Mouse (Mus musculus) hindbrain, embryonic 13.5 days (tissue): Measurements from ENCODE around the gene Depdc5. TPM values are rescaled to one million over a fixed set of nuclear protein-coding genes. Genes with fewer than 3 reads are reported as not detected.

Experiments used
- ATAC-seq: fragments of 200-750 bp; cut with Nextera tagmentation; 2 replicates; pipeline ENCODE4 v1.8.0; 2017; ENCODE audit warnings: moderate TSS enrichment; ENCODE audit not compliant: low FRiP score
- H3K27ac ChIP-seq: fragments of 300-500 bp; sonication (generic); 2 replicates; pipeline ENCODE4 v1.5.1; 2015; ENCODE audit warnings: inconsistent platforms, mild to moderate bottlenecking, moderate library complexity
- H3K27me3 ChIP-seq: fragments of 300-500 bp; sonication (generic); 2 replicates; pipeline ENCODE4 v1.6.1; 2015; ENCODE audit warnings: mild to moderate bottlenecking, inconsistent platforms
- H3K36me3 ChIP-seq: fragments of 300-500 bp; sonication (generic); 2 replicates; pipeline ENCODE4 v1.6.1; 2015; ENCODE audit warnings: mild to moderate bottlenecking, inconsistent platforms
- H3K4me1 ChIP-seq: fragments of 300-500 bp; sonication (generic); replicated peaks from 2 replicates; pipeline ENCODE4 v1.6.1; 2015; ENCODE audit warnings: inconsistent platforms
- H3K4me2 ChIP-seq: fragments of 300-500 bp; sonication (generic); 2 replicates; pipeline ENCODE4 v1.6.1; 2015; ENCODE audit warnings: inconsistent platforms, mild to moderate bottlenecking, moderate library complexity
- H3K4me3 ChIP-seq: fragments of 300-500 bp; sonication (generic); 2 replicates; pipeline ENCODE4 v1.5.1; 2015; ENCODE audit warnings: mild to moderate bottlenecking, inconsistent platforms
- H3K9ac ChIP-seq: fragments of 300-500 bp; sonication (generic); 2 replicates; pipeline ENCODE4 v1.6.1; 2015; ENCODE audit warnings: mild to moderate bottlenecking, inconsistent platforms
- H3K9me3 ChIP-seq: fragments of 300-500 bp; sonication (generic); 2 replicates; pipeline ENCODE4 v1.6.1; 2016; ENCODE audit warnings: inconsistent platforms
- WGBS: fragments of 180-500 bp; shearing (Covaris S2); methylation state at CpG from one replicate; pipeline ENCODE4 v1.1.7; 2015; 5-methylcytosine and 5-hydroxymethylcytosine counted together
- polyA plus RNA-seq: library from polyadenylated mRNA; unstranded; fragments of >200 nt; fragmentation: Nextera tagmentation; extraction: Ambion mirVana; gene quantifications from 2 replicates; pipeline ENCODE4 v1.2.1, GENCODE M21; 2015

Depdc5 gene
- polyA plus RNA-seq, 1 experiment from 2014 or later: 28.6 TPM

DNA sequence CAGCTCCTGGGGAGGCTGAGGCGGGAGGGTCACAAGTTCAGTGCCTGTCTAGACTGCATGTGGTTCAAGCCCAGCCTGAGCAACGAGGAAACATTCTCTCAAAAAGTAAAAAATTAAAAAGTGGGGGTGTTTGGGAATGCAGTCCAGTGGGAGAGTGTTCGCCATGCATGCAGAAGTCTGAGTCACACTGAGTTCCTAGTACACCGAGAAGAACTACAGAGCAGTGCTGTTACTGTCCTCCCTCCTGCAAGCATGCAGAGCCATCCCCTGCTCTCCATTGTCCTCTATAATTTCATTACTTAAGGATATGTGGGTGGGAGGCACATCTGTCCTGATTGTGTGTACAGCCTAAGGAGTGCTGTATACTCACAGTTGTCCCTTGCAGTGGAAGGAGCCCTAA, 59.4 kb downstream of the Depdc5 start:
- H3K4me3 ChIP-seq: no peak overlapping the region
- 92% methylated on average over 4 of the region's 4 CpGs for WGBS
- H3K9me3 ChIP-seq: no peaks in the 10 kb centered on the region
- no peaks in the 10 kb centered on the region for H3K27me3 ChIP-seq
- no peaks in the 10 kb centered on the region for H3K4me1 ChIP-seq
- H3K27ac ChIP-seq: no peak overlapping the region
- H3K36me3 ChIP-seq: peaks cover 77% of the 10 kb centered on the region
- H3K4me2 ChIP-seq: no peak overlapping the region
- ATAC-seq: no peak
- no peak overlapping the region for H3K9ac ChIP-seq

DNA sequence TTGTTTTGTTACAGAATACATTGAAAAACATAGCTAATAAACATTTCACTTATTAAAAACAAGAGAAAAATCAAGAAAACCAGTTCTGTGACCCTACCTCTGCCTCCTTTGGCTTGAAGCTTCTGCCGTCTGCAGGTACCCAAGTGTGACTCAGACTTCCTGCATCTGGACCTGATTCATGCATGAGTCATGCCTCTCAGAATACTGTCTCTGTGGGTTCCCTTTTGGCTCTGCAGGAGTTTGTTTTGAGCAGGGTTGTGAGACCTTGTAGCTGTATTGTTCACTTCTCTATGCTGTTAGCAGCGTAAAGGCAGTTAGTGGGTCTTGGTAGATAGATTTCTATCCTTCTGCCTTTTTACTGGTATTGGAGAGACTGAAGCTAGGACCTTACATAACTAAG, 67.3 kb downstream of the Depdc5 start:
- WGBS: 75% methylated on average over 2 of the region's 2 CpGs
- Histone ChIP-seq H3K9me3 (no peaks in the 10 kb centered on the region), H3K4me2 (no peak overlapping the region), H3K9ac (no peak overlapping the region), H3K4me3 (no peak overlapping the region), H3K36me3 (peaks cover 76% of the 10 kb centered on the region), H3K27ac (no peak overlapping the region), H3K4me1 (no peaks in the 10 kb centered on the region), H3K27me3 (no peaks in the 10 kb centered on the region)
- no peak for ATAC-seq

DNA sequence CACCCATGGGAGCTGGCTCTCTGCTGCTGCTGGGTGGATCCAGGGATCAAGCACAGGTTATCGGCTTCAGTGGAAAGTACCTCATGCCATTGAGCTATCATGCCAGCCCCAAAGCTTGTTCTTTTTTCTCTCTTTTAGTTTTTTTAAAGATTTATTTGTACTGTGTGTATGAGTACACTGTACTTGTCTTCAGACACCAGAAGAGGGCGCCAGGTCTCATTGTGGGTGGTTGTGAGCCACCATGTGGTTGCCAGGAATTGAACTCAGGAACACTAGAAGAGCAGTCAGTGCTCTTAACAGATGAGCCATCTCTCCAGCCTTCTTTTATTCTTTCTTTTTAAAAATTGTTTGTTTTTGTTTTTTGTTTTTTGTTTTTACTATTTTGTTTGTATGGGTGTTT, 71.2 kb downstream of the Depdc5 start:
- H3K36me3 ChIP-seq: peaks cover 74% of the 10 kb centered on the region
- no peak for ATAC-seq
- WGBS: 58% methylated on average over 2 of the region's 2 CpGs

DNA sequence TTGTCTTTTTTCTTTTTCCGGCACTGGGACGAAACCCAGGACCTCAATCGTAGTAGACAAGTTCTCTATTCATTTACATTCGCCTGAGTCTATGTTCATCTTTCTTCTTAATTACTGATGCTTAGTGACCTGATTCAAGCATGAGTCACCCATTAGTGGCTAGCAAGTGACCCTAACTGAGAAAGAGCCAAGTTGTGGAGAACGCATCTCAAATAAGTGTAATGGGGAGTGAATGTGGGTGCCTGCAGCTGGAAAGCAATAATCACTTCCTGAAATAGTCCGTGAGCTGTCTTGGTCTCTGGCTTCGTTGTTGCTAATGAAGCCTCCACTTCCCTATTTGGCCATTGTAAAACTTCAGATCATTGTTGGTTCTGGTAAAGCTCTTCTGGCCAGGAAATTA, 77.1 kb downstream of the Depdc5 start:
- no peak overlapping the region for H3K4me3 ChIP-seq
- no peaks in the 10 kb centered on the region for H3K9me3 ChIP-seq
- no peaks in the 10 kb centered on the region for H3K4me1 ChIP-seq
- no peak overlapping the region for H3K27ac ChIP-seq
- H3K9ac ChIP-seq: no peak overlapping the region
- 95% methylated on average over 7 of the region's 7 CpGs for WGBS
- no peaks in the 10 kb centered on the region for H3K27me3 ChIP-seq
- H3K36me3 ChIP-seq: peaks cover 91% of the 10 kb centered on the region
- ATAC-seq: no peak
- H3K4me2 ChIP-seq: no peak overlapping the region

More for the DNA sequence above, 71.2 kb downstream of the Depdc5 start:
- Histone ChIP-seq H3K4me1 (no peaks in the 10 kb centered on the region), H3K4me2 (no peak overlapping the region), H3K27me3 (no peaks in the 10 kb centered on the region), H3K27ac (no peak overlapping the region), H3K9ac (no peak overlapping the region), H3K4me3 (no peak overlapping the region), H3K9me3 (no peaks in the 10 kb centered on the region)

DNA sequence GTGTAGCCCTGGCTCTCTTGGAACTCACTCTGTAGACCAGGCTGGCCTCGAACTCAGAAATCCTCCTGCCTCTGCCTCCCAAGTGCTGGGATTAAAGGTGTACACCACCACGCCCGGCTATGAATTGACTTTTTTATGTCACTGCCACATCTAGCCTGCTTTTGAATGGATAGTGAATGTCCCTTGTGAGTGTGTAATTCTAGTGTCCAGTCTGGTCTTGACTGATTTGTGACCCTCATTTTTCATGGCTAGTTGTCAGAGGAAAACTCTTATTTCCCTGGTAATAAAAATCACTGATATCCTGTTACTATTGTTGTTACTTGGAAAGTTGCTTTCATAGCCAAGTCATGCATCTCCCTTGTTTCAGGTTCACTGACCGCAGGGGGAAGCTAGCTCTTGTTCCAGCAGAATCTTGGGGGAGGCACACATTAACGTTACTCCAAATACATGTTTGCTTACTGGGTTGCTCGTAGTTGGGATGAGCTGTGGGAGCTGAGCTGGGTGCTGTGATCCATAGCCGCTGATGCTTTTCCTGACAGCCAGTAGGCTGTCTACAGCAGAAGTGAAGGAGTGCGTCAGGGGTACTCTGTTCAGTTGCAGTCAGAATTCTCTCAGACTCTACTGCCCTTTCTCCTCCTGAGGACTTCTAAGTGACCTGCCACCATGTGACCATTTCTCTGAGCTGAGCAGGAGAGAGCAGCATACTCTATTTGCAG, 77.9 kb downstream of the Depdc5 start:
- Histone ChIP-seq H3K4me2 (no peak overlapping the region), H3K27ac (no peak overlapping the region), H3K9me3 (no peaks in the 10 kb centered on the region), H3K27me3 (no peaks in the 10 kb centered on the region), H3K9ac (no peak overlapping the region), H3K4me1 (no peaks in the 10 kb centered on the region), H3K4me3 (no peak overlapping the region), H3K36me3 (peaks cover 90% of the 10 kb centered on the region)
- no peak for ATAC-seq
- 92% methylated on average over 8 of the region's 8 CpGs for WGBS

DNA sequence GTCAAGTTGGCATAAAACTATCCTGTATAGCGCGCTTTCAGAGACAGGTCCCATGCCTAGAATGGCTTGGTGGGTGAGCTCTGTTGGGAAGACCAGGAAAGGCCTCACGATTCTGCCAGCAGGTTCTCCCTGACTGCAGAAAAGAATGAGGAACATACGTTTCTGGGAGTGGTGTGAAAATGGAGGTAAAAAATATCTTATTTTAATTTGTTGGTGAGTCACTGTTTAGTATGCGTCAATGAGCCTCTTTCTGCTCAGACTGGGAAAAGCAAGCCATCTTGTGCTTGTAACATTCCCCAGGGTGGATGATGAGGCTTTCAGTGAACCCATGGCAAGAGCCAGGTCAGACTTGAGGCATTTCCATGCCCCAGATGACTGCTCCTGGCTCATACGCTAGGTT, 86.6 kb downstream of the Depdc5 start:
- H3K36me3 ChIP-seq: peaks cover 67% of the 10 kb centered on the region
- 96% methylated on average over 6 of the region's 6 CpGs for WGBS

DNA sequence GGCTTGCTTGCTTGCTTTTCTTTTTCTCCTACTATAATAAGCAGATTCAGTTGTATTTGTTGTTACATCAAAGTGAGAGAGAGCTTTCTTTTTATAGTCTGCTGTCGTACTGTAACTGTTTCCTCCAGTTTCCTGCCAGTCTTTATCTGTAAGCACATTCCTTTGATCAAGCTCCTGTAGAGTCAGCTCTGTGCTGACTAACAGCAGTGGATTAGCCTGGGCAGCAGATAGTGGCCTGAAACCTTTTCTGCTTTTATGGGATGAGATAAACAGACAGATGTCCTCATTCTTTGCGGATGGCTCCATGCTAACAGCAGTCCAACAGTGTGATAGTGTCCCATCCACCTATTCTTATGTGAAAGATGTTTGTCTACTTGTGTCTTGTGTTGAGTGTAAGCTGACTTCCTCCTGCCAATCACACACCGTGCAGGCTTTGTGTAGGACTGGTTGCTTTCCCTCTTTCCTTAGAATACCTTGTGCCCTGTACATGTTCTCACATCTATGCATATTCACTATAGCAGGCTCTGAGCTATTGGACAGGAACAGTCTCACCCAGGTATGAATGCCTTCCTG, 87.3 kb downstream of the Depdc5 start:
- no peaks in the 10 kb centered on the region for H3K27me3 ChIP-seq
- H3K36me3 ChIP-seq: peaks cover 64% of the 10 kb centered on the region
- H3K27ac ChIP-seq: no peak overlapping the region
- no peaks in the 10 kb centered on the region for H3K4me1 ChIP-seq
- H3K9ac ChIP-seq: no peak overlapping the region
- WGBS: 96% methylated on average over 3 of the region's 3 CpGs
- H3K4me2 ChIP-seq: no peak overlapping the region
- ATAC-seq: no peak
- no peak overlapping the region for H3K4me3 ChIP-seq
- H3K9me3 ChIP-seq: no peaks in the 10 kb centered on the region

More for the DNA sequence above, 86.6 kb downstream of the Depdc5 start:
- Histone ChIP-seq H3K27ac (no peak overlapping the region), H3K9me3 (no peaks in the 10 kb centered on the region), H3K4me3 (no peak overlapping the region), H3K4me2 (no peak overlapping the region), H3K9ac (no peak overlapping the region), H3K4me1 (no peaks in the 10 kb centered on the region), H3K27me3 (no peaks in the 10 kb centered on the region)
- ATAC-seq: no peak

DNA sequence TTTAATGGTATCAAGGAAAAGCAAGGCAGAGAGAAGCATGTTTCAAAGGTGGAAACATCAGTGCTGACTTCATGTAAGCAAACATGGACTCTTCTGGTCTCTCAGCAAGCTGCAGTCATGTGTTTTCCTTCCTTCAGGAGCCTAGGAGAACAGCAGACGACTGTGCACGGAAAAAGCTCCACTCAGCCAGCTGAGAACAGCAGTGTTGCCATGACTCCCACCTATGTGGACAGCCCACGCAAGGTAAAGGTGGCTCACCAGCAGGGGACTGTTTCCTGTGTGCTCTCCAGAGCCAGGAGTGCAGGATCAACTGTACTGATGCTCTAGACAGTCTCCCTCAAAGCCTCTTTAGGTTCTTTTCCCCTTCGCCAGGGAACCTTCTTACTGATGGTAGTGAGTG, 92.2 kb downstream of the Depdc5 start:
- Histone ChIP-seq H3K9me3 (no peaks in the 10 kb centered on the region), H3K9ac (no peak overlapping the region), H3K36me3 (peaks cover 47% of the 10 kb centered on the region), H3K27me3 (no peaks in the 10 kb centered on the region), H3K4me3 (no peak overlapping the region), H3K4me1 (no peaks in the 10 kb centered on the region), H3K27ac (no peak overlapping the region), H3K4me2 (no peak overlapping the region)
- 93% methylated on average over 4 of the region's 4 CpGs for WGBS
- no peak for ATAC-seq

DNA sequence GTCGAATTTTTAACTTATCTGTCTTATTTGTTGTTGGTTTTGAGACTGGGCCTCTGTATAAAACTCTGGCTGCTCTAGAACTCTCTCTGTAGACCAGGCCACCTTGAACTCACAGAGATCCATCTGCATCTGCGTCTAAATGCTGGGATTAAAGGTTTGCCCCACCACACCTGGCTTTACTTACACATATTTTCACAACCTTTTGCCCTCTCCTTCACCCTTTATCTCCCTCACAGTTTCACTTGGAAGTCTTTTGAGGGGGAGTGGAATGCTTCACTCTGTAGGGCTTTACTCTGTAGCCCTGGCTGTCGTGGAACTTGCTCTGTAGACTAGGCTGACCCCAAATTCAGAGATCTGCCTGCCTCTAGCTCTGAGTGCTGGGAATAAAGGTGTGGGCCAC, 98.1 kb downstream of the Depdc5 start:
- Histone ChIP-seq H3K27me3 (no peaks in the 10 kb centered on the region), H3K9me3 (no peaks in the 10 kb centered on the region), H3K4me2 (no peak overlapping the region), H3K9ac (no peak overlapping the region), H3K36me3 (peaks cover 63% of the 10 kb centered on the region), H3K27ac (no peak overlapping the region), H3K4me3 (no peak overlapping the region), H3K4me1 (no peaks in the 10 kb centered on the region)
- 88% methylated on average over 3 of the region's 3 CpGs for WGBS
- no peak for ATAC-seq

DNA sequence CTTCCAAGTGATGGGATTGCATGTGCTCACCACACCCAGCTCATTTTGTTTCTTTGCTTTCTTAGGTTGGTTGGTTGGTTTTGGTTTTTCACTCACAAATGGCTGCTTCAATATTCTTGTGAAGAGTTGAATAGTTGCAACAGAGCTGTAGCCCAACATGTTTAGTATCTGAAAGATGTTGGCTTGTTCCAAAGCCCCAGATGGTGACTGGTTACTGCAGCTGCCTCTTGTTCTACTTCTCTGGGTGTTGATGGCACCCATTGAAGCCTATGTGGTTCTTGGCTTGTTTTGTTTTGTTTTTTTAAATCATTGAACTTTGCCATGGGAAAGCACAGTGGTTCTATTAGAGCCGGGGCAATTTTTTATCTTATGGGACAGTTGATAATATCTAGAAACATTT, 99.1 kb downstream of the Depdc5 start:
- H3K9me3 ChIP-seq: no peaks in the 10 kb centered on the region
- H3K36me3 ChIP-seq: peaks cover 64% of the 10 kb centered on the region
- H3K4me3 ChIP-seq: no peak overlapping the region
- no peaks in the 10 kb centered on the region for H3K27me3 ChIP-seq
- H3K4me1 ChIP-seq: no peaks in the 10 kb centered on the region
- no peak overlapping the region for H3K4me2 ChIP-seq
- no peak for ATAC-seq
- WGBS: 96% methylated on average over 1 of the region's 1 CpGs
- H3K27ac ChIP-seq: no peak overlapping the region
- no peak overlapping the region for H3K9ac ChIP-seq

DNA sequence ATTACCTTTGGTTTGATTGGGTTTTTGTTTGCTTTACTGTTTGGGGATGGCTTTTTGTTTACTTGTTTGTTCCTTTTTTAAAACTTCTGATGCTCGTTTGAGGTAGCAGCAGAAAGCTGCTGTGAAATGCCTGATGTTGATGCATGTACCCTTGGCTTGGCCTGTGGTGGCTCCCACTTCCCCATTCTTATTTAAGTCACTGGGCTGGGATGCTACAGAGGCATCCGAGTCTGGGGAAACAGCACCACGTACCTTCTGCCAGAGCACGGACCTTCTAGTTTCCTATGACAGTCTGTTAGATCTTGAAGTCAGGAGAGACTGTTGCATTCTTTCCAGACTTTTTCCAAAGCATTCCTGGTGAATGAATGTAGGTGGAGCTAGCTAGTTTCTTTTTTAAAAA, 113.0 kb downstream of the Depdc5 start:
- ATAC-seq: no peak
- H3K4me1 ChIP-seq: no peaks in the 10 kb centered on the region
- H3K9me3 ChIP-seq: no peaks in the 10 kb centered on the region
- peaks cover 33% of the 10 kb centered on the region for H3K36me3 ChIP-seq
- no peaks in the 10 kb centered on the region for H3K27me3 ChIP-seq
- H3K9ac ChIP-seq: no peak overlapping the region
- no peak overlapping the region for H3K27ac ChIP-seq
- no peak overlapping the region for H3K4me2 ChIP-seq
- WGBS: 91% methylated on average over 4 of the region's 4 CpGs
- no peak overlapping the region for H3K4me3 ChIP-seq

DNA sequence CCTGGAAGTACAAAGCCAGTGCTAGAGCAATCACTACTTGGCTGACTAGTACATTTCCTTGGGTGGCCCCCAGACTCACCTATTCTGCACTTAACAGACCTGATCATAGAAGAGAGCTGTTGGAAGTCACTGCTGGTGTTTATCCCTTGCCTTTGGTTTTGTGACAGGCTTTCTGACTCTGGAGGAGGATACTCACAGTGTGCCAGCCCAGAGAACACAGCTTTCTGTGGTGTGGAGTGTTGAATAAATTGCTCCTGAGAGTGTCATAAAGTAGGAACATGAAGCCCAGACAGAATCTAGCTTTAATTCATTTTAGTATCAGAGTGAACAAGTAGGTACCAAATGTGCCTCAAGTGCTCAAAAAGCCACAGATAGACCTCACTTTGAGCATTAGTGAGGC, 113.7 kb downstream of the Depdc5 start:
- no peak for ATAC-seq
- Histone ChIP-seq H3K9me3 (no peaks in the 10 kb centered on the region), H3K4me3 (no peak overlapping the region), H3K4me1 (no peaks in the 10 kb centered on the region), H3K36me3 (peaks cover 33% of the 10 kb centered on the region), H3K27ac (no peak overlapping the region), H3K9ac (no peak overlapping the region), H3K27me3 (no peaks in the 10 kb centered on the region), H3K4me2 (no peak overlapping the region)

DNA sequence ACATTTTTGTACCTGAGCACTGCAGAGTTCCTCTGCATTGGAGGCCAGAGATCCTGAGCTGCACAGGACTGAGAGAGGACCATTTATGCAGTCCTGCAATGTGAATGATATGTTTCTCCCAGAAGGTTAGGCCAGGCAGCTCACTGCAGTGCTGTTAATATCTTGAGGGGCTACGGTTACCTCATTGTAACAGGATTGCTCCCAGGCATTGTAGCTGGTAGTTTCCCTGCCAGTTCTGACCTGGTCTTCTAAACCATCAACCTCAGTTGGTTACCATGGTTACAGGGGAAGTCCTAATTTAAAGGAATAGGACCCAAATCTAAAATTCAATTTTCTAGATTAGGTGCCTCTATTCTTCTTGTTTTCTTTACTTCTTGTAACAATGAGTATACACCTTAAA, 121.9 kb downstream of the Depdc5 start:
- ATAC-seq: no peak
- 68% methylated on average over 1 of the region's 1 CpGs for WGBS
- H3K27me3 ChIP-seq: no peaks in the 10 kb centered on the region
- peaks cover 54% of the 10 kb centered on the region for H3K36me3 ChIP-seq
- no peak overlapping the region for H3K4me3 ChIP-seq
- H3K27ac ChIP-seq: no peak overlapping the region
- H3K9ac ChIP-seq: 0 out of 2 replicates have a peak overlapping the region, but pooled peaks have one; percentile 40
- H3K4me1 ChIP-seq: peaks cover 3% of the 10 kb centered on the region; the same call in 1 of the 2 replicates
- no peak overlapping the region for H3K4me2 ChIP-seq
- H3K9me3 ChIP-seq: no peaks in the 10 kb centered on the region
